Mouse (Mus musculus) layer of hippocampus, adult 18-20 months (tissue): Measurements from ENCODE around the gene Cebpg. TPM values are rescaled to one million over a fixed set of nuclear protein-coding genes. Genes with fewer than 3 reads are reported as not detected.
A peak's percentile ranks its signal among the peaks of the same experiment; 100 is the strongest.

Experiments used
- DNase-seq, 2 experiments: peaks; one replicate each; pipeline ENCODE4 v3.0.0; 2022; ENCODE audit warnings: low spot score in 2 of 2
- microRNA-seq, 2 experiments: library from miRNA; unstranded; fragments of <30 nt; microRNA quantifications; one replicate each; pipeline ENCODE4 v1.2.0; 2021
- total RNA-seq, 2 experiments: library from RNA; stranded (reverse); gene quantifications; 2 replicates each; pipeline ENCODE4 v1.2.3; 2021

Gene Cebpg
- total RNA-seq, 2 experiments from 2014 or later = 36.2 to 36.5 TPM

DNA sequence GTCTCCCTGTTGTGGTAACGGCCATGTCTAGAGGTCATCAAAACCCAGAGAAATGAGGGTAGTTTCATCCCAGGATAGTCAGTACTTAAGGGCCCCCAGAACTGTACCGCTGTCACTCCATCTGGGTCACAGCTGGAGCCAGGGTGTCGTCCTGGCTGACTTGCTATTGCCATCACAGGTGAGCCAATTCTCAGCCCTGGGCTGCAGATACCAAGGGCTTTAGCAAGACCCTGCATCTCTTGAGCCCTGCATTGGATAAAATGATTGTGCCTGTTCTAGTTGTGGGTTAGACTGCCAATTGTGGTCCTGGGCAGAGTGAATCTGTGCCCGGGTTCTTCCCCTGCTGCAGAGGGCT, 30.1 kb downstream of the Cebpg start:
- no peak for DNase-seq

DNA sequence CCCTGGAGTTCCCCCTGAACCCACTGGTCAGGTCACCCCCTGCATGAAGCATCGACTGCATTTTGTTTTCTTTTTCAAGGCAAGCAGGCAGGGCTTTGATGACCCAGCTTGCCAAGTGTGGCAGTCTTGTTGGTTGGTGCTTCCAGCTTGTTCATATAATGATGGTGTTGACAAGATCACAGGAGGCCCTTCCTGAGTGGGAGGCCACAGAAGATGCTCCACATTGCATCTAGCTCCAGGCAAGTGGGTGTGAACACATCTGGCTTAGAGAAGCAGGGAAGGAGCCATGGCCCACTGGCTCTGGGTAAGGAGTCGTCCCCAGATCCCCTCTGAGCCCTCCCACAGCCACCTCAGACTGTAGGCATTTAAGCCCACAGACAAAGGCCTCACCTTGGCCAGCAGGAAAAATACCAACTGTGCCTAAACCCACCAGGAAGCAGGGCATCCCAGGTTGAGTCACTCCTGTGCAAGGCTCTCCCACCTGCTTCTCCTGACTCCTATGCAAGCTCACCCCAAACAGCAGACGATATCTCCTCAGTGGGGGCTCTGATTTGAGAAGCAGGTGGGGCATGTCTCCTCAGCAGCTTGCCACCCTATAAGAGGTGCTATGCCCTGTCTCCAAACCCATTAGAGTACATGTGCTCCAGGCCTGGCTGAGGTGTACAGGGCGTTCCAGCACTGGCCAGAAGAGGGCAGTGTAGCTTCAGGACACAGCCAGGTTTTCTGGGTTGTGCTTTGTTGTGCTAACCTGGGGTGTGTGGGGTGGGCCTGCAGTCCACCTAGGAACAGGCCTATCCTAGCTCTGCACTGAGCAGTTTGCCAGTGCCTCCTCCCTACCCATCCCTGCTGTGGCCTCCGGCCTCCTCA, 30.7 kb downstream of the Cebpg start:
- DNase-seq = peak; percentile 63 to 90

DNA sequence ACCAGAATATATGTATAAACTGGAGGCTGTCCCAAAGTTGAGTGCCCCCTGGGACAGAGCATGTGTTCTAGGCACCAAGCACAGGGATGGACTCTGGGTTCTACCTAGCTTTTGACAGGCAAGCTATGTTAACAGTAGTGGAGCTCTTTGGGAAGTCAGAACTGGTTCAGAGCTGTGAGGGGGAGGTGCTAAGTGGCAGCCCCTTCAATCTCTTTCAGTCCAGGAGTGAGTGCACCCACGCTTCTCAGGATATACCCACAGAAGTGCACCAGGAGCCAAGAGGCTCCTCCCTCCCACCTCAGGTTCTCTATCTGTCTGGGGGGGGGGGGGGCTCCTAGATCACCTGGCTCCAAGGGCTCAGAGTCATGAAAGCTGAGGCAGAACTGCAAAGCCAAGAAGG, 31.9 kb downstream of the Cebpg start:
- DNase-seq = no peak

DNA sequence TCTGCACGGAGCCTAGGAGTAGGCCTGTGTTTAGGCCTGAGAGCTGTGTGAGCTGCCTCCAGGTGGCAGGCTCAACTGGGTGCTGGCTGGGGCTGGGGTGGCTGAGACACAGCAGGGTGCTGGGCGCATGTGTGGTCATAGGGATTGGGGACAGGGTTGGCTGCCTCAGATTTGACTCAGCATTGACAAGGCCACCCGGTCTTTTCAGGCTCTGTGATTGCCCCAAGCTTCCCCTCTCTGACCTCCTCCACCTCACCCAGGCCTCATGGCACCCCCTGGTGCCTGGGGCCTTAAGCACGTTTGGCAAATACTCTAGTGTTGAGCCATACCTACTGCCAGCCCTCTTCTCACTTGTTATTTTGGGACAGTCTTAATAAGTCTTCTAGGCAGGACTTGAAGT, 33.1 kb downstream of the Cebpg start:
- no peak for DNase-seq

DNA sequence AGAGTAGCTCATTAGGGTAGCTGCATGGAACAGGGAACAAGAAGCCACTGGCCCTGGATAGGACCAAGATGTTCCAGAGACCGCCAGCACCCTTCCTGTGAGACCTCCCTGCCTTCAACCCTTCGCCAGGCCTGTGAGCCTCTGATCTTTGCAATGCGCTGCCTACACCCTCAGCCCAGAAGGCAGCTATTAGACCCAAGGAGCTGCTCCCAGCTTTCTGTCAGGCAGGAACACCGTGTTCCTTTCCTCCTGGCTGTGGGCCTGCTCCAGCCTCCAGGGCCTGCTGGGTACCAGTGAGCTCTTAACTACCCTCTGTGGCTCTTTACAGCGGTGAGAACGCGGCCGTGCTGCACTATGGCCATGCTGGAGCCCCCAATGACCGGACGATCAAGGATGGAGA, 35.0 kb downstream of the Cebpg start:
- peak in 1 of 2 experiments; percentile 59 for DNase-seq

DNA sequence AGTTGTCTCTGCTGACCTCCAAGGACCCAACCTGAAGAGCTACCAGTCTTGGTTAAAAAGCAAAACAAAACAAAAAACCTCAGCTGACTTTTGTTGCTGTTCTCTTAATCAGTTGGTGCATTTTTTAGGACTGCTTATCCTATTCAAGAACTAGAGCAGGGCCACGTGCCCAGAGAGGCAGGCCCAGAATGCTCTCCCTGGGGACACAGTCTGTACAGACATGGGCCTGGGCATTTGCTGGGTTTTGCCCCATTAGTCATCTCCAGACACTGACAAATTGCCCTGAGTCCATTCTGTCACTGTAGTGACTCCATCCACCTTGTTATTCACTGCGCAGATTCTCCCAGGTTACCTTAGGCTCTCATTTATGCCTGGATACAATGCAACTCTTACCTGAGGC, 41.1 kb downstream of the Cebpg start:
- no peak for DNase-seq

DNA sequence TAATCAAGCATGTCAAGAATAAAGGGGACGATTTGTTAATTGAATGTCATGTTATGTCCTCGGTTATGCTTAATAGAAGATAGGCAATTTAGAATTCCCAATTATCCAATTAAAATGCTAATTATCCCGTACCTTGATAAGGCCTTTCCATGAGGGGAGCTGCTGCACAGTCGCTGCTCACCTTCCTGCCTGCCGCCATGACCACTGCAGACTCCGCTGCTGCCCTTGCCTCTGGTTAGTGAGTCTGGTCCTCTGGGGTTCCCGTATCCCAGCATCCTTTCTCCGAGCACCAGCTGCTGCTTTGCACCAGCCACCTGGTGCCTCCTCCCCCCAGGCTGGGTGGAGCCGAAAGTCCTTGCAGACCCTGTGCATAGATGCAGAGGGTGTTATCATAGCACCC, 43.1 kb downstream of the Cebpg start:
- no peak for DNase-seq

DNA sequence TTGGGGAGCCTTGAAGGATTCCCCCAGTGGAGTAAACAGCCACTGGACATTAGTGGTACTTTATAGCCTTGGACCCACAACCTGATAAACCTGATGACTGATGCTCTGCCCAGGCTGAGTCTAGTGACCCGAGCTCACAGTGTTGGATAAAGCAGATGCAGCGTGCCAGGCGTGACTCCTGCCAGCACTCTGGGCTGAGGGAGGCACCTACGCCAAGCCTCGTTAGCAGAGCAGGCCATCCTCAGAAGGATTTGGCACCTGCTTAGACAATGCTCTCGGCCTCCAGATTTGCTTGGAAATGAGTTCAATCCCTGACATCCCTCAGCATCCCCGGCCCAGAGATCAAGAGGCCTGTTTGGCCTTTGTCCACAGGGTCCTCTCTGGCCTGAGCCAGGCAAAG, 49.7 kb downstream of the Cebpg start:
- DNase-seq = no peak

DNA sequence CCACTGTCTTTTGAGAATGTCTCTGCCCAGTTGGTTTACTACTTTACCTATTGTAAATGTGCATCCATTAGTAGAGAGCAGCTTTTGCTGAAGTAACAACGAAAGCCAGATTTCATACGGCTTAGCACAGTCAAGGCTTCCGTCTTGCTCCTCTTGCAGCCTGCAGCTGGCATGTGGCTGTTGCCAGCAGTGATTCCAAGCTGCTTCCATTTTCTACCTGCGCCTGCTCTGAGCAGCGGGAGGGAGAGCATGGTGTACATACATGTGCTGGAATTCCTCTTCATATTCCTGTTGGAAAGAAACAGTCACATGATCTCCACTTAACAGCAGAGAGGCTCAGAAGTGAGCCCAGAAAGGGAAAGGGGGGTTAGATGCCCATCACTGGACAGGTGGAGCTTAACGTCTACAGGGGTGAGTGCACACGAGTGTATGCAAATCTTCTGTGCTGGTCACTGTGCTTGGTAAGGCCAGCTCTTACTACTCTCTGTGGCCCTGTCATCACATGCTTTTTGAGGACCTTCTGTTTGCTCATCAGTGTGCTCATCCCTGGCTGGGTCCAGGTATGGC, 53.1 kb downstream of the Cebpg start:
- no peak for DNase-seq

DNA sequence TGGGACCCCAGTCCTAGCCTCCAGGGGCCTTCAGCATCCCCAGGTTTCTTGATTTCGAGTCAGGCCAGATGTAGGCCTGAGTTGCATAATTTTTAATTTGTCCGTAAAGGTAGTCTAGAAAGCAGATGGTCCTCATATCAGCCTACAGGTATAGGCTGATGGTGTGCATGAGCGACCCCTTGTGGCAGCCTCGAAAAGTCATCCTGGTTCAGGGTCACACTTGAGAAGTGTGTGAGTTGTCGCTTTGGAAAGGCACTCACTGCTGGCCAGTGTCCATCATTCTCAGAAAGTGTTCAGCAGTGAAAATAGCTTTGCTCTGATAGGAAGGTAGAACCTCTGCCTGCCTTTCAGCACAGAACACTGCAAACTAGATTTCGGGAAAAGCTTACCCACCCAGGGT, 55.5 kb downstream of the Cebpg start:
- peak in 1 of 2 experiments; percentile 50 for DNase-seq

Small RNA genes lying within 50 kb of the gene (microRNA-seq; reads per million reads assigned to microRNA genes)
- gene Gm25033 = 0 reads per million in 2 experiments

Other genes starting within 250 kb of the Cebpg start
- 10 to 100 TPM; 27.6 to 44.7 TPM for gene Chst8, start 243.9 kb downstream of the Cebpg start, total RNA-seq
- 10 to 100 TPM; 34.2 to 36.4 TPM for gene Pepd, start 144.2 kb downstream of the Cebpg start, total RNA-seq
- gene Cebpa, start 62.7 kb upstream of the Cebpg start, total RNA-seq = 10 to 100 TPM; 21.4 to 22.4 TPM
- gene Slc7a10, start 129.8 kb upstream of the Cebpg start, total RNA-seq = 10 to 100 TPM; 39.2 to 44.8 TPM
- gene Lrp3, start 158.9 kb upstream of the Cebpg start, total RNA-seq = 10 to 100 TPM; 75.2 to 77.5 TPM